Mouse (Mus musculus) cortical plate, adult 2 months (tissue): ENCODE results near the gene Gse1. TPM values are rescaled to one million over a fixed set of nuclear protein-coding genes. Genes with fewer than 3 reads are reported as not detected.

ENCODE experiments used
- H3K27ac ChIP-seq: fragments of 200-500 bp; 2 replicates; pipeline ENCODE4 v1.5.1; 2012; ENCODE audit warnings: low read length, control low read depth, inconsistent platforms; ENCODE audit not compliant: insufficient read depth
- H3K4me1 ChIP-seq: fragments of 200-500 bp; 2 replicates; pipeline ENCODE4 v1.6.1; 2011; ENCODE audit warnings: low read length; ENCODE audit not compliant: control insufficient read depth, insufficient read depth
- H3K4me3 ChIP-seq: fragments of 200-500 bp; 2 replicates; pipeline ENCODE4 v1.5.1; 2011; ENCODE audit warnings: mild to moderate bottlenecking, low read length, control low read depth; ENCODE audit not compliant: insufficient read depth
- CTCF ChIP-seq: fragments of 200-500 bp; IDR thresholded peaks from 2 replicates; pipeline ENCODE4 v1.5.1; 2011; ENCODE audit warnings: mild to moderate bottlenecking, control low read depth, low read length; ENCODE audit not compliant: insufficient read depth; ENCODE audit errors: extremely low read depth
- POLR2A ChIP-seq: fragments of 200-500 bp; IDR thresholded peaks from 2 replicates; pipeline ENCODE4 v1.6.1; 2011; ENCODE audit warnings: mild to moderate bottlenecking, low read length, control low read depth; ENCODE audit not compliant: insufficient read depth; ENCODE audit errors: extremely low read depth
- polyA plus RNA-seq: library from polyadenylated mRNA; depleted of rRNA; stranded (reverse); fragments of >200 nt; gene quantifications from 2 replicates; pipeline ENCODE4 v1.2.3, GENCODE M21; 2012; rRNA removed

The Gse1 gene
- polyA plus RNA-seq, 1 experiment: 41.0 TPM

DNA sequence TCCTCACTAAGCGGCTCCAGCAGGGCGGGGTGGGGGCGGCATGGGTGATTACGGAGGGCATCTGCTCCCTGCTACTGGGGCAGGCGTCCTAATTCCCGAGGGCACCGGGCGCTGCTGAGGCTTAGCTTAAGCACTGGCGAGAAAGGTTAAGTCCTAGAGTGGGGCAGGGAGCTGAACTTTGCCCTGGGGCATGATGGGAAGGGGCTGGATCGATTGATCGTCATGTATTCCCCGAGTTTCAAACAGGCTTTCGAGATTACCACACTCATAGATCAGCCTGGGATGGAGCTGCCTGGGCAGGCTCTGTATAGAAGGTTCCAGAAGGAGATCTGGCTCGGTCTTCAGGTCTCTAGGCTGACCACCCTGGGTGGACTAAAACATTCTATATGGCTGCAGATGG is 393.9 kb downstream of the Gse1 start:
- Histone ChIP-seq H3K4me1 (no peaks in the 10 kb centered on the region), H3K4me3 (no peak overlapping the region), H3K27ac (no peak overlapping the region)
- no peak for TF ChIP-seq POLR2A
- no peak for TF ChIP-seq CTCF

- TF ChIP-seq POLR2A: no peak
- TF ChIP-seq CTCF: no peak
- H3K4me1 ChIP-seq: no peaks in the 10 kb centered on the region
- no peak overlapping the region for H3K27ac ChIP-seq
- H3K4me3 ChIP-seq: no peak overlapping the region
These were observed 395.4 kb downstream of the Gse1 start for GRCm38 (mm10) chr8:120623608-120624007.

- Histone ChIP-seq H3K27ac (no peak overlapping the region), H3K4me3 (no peak overlapping the region), H3K4me1 (no peaks in the 10 kb centered on the region)
- no peak for TF ChIP-seq CTCF
- TF ChIP-seq POLR2A: no peak
These were observed 398.2 kb downstream of the Gse1 start for GRCm38 (mm10) chr8:120626461-120626860.

DNA sequence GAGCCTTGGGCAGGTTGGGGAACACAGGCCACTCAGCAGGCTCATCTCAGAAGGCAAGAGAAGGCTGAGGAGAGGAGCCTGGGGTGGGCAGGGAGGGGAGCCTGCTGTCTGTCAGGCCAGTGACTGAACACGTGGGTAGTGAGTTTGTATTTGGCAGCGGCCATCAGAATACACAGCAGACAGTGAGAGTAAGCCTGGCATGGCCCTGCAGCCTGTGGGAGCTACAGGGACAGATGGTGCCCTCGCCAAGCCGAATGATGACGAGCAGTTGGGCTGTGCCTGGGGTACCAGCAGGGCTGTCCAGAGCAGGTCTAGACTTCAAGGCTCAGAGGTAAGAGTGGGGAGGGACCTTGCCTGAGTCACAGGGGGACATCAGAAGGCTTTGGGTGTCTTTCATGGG is 399.0 kb downstream of the Gse1 start:
- TF ChIP-seq CTCF: no peak
- H3K4me1 ChIP-seq: no peaks in the 10 kb centered on the region
- H3K27ac ChIP-seq: no peak overlapping the region
- H3K4me3 ChIP-seq: no peak overlapping the region

GRCm38 (mm10) chr8:120630031-120630430 is 401.8 kb downstream of the Gse1 start:
- Histone ChIP-seq H3K27ac (no peak overlapping the region), H3K4me3 (no peak overlapping the region), H3K4me1 (no peaks in the 10 kb centered on the region)
- no peak for TF ChIP-seq POLR2A
- TF ChIP-seq CTCF: no peak

DNA sequence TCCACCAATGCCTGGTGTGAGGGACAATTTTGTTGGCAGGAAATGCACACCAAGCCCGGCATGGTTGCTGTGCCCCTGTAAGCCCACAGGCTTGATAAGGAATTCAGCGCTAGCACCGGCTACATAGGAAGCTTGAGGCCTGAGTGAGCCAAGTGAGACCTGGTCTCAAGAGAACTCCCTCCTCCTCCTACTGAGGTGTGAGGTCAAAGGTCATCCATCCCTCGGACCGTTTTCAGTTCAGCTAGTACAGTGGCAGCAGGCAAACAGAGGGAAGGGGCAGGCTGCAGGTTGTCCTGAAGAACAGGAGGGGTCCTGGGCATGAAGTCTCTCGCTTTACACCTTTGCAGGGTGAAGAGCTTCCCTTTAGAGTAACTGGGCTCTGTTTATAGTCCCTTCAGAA is 402.6 kb downstream of the Gse1 start:
- Histone ChIP-seq H3K4me3 (no peak overlapping the region), H3K4me1 (no peaks in the 10 kb centered on the region), H3K27ac (no peak overlapping the region)
- TF ChIP-seq CTCF (no peak), POLR2A (no peak)

Other genes with a start within 250 kb of the Gse1 start
- 2.1 TPM in 2 replicates for gene Crispld2, start 236.0 kb upstream of the Gse1 start, polyA plus RNA-seq
- 35.5 and 36.6 TPM in 2 replicates for gene Zdhhc7, start 127.0 kb upstream of the Gse1 start, polyA plus RNA-seq
- 144 and 149 TPM in 2 replicates for gene 6430548M08Rik, start 114.3 kb upstream of the Gse1 start, polyA plus RNA-seq
- 0.57 and 0.69 TPM in 2 replicates for gene Fam92b, start 51.0 kb upstream of the Gse1 start, polyA plus RNA-seq